23 mouse cellular contexts compared by ENCODE assay signal in the genomic region with DNA sequence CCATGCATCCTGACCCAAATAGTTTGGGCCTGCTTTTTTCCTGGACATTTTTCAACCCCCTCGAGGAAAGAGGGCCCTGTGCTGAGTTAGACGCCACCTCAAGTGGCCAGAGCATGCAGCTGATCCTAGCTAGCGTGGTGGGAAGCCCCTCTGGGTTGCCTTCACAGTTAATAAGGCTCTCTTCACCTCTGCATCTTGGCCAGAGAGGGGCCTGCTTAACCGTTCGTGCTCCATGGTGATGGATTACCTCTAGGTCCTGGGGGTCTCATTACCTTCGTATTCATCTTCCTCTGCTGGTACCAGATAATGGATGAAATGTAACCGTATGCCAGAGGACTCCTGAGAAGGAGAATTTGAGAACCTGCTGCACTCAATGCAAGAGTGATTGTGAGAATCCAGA.
DNase-seq lines count a peak whose midpoint lies in the region; ATAC-seq and TF ChIP-seq lines count a peak whose summit lies in the region.
"Had no signal": no experiment of that assay in that cellular context is flagged by ENCODE, and none has a peak within 500 bp of the region (broad histone marks: within the 10 kb centered on the region; RNA-seq: fewer than 3 reads in every experiment).

No protein-coding gene starts in this region.

- H3K27me3 ChIP-seq in embryonic facial prominence, embryonic 13.5 days, result no peaks in the 10 kb centered on the region
- H3K27me3 ChIP-seq in embryonic facial prominence, embryonic 10.5 days (replicated peaks; ENCODE audit: low read depth, poor library complexity, severe bottlenecking), result no peaks in the 10 kb centered on the region
- no peaks in the 10 kb centered on the region for H3K27me3 ChIP-seq in hindbrain, embryonic 16.5 days (replicated peaks; ENCODE audit: control insufficient read depth, insufficient read depth, low read length)
- no peaks in the 10 kb centered on the region for H3K27me3 ChIP-seq in hindbrain, postnatal 0 days (ENCODE audit: insufficient read depth, low read length)
- no peaks in the 10 kb centered on the region for H3K27me3 ChIP-seq in kidney, postnatal 0 days (ENCODE audit: insufficient read depth, low read length)
- H3K27me3 ChIP-seq: embryonic facial prominence, embryonic 12.5 days; forebrain, embryonic 13.5 days; hindbrain, embryonic 15.5 days had no signal

- no peak overlapping the region for H3K9ac ChIP-seq in embryonic facial prominence, embryonic 13.5 days
- H3K9ac ChIP-seq in hindbrain, embryonic 16.5 days (ENCODE audit: low read depth, low read length), result no peak overlapping the region
- no peak overlapping the region for H3K9ac ChIP-seq in hindbrain, postnatal 0 days (replicated peaks; ENCODE audit: low read length)
- no peak overlapping the region for H3K9ac ChIP-seq in kidney, postnatal 0 days (ENCODE audit: low read depth, low read length)
- H3K9ac ChIP-seq: embryonic facial prominence, embryonic 12.5 days; forebrain, embryonic 13.5 days; hindbrain, embryonic 15.5 days had no signal

- H3K27ac ChIP-seq in embryonic facial prominence, embryonic 13.5 days, result peak overlapping the region; percentile 22; the same call in 1 of the 2 replicates
- no peak overlapping the region for H3K27ac ChIP-seq in embryonic facial prominence, embryonic 10.5 days (replicated peaks)
- peak overlapping the region; percentile 17; the same call in 1 of the 2 replicates for H3K27ac ChIP-seq in hindbrain, embryonic 16.5 days (ENCODE audit: low read depth, low read length)
- H3K27ac ChIP-seq in hindbrain, postnatal 0 days, result no peak overlapping the region
- no peak overlapping the region for H3K27ac ChIP-seq in kidney, postnatal 0 days
- H3K27ac ChIP-seq in embryonic fibroblast, embryonic 13.5 days (ENCODE audit: insufficient read depth, low read length), result 0 out of 2 replicates have a peak overlapping the region, but pooled peaks have one; percentile 15
- H3K27ac ChIP-seq: embryonic facial prominence, embryonic 12.5 days; forebrain, embryonic 10.5 days; forebrain, embryonic 13.5 days; hindbrain, embryonic 10.5 days had no signal

- WGBS in embryonic facial prominence, embryonic 13.5 days, result 66% methylated on average over 7 of the region's 7 CpGs
- 81% methylated on average over 7 of the region's 7 CpGs for WGBS in embryonic facial prominence, embryonic 10.5 days
- 59% methylated on average over 7 of the region's 7 CpGs for WGBS in hindbrain, embryonic 16.5 days
- 63% methylated on average over 7 of the region's 7 CpGs for WGBS in hindbrain, postnatal 0 days
- 31% methylated on average over 7 of the region's 7 CpGs for WGBS in kidney, postnatal 0 days

- H3K4me2 ChIP-seq in embryonic facial prominence, embryonic 13.5 days, result no peak overlapping the region
- H3K4me2 ChIP-seq in hindbrain, embryonic 16.5 days (ENCODE audit: low read length), result no peak overlapping the region
- no peak overlapping the region for H3K4me2 ChIP-seq in hindbrain, postnatal 0 days (ENCODE audit: low read depth, low read length)
- no peak overlapping the region for H3K4me2 ChIP-seq in kidney, postnatal 0 days (ENCODE audit: low read length)
- H3K4me2 ChIP-seq: embryonic facial prominence, embryonic 12.5 days; forebrain, embryonic 13.5 days; heart, embryonic 11.5 days; hindbrain, embryonic 15.5 days had no signal

- peaks cover 53% of the 10 kb centered on the region for H3K4me1 ChIP-seq in embryonic facial prominence, embryonic 13.5 days
- peaks cover 24% of the 10 kb centered on the region; the same call in 1 of the 2 replicates for H3K4me1 ChIP-seq in embryonic facial prominence, embryonic 10.5 days
- peaks cover 17% of the 10 kb centered on the region for H3K4me1 ChIP-seq in hindbrain, embryonic 16.5 days (ENCODE audit: control insufficient read depth, insufficient read depth, low read depth, low read length)
- 0 out of 2 replicates have a peak, but pooled peaks cover 4% of the 10 kb centered on the region for H3K4me1 ChIP-seq in hindbrain, postnatal 0 days (ENCODE audit: insufficient read depth, low read length)
- 0 out of 2 replicates have a peak, but pooled peaks cover 2% of the 10 kb centered on the region for H3K4me1 ChIP-seq in kidney, postnatal 0 days (replicated peaks; ENCODE audit: insufficient read depth, low read length)
- H3K4me1 ChIP-seq in embryonic fibroblast, embryonic 13.5 days (ENCODE audit: control insufficient read depth, insufficient read depth, low read length), result peaks cover 5% of the 10 kb centered on the region; the same call in 1 of the 2 replicates
- H3K4me1 ChIP-seq: forebrain, embryonic 10.5 days had no signal

- no peak for DNase-seq in embryonic facial prominence, embryonic 10.5 days (ENCODE audit: low spot score)
- no peak for DNase-seq in hindbrain, postnatal 0 days (ENCODE audit: low spot score)
- DNase-seq in kidney, postnatal 0 days (ENCODE audit: low spot score), result peak; percentile 27
- DNase-seq in kidney, postnatal 14 days, result no peak
- no peak for DNase-seq in thymus, postnatal 36 days
- DNase-seq: cerebellum, adult 18-20 months; cerebellum, adult 9-10 months; cerebellum, postnatal 14 days; gastrocnemius, postnatal 10 days; gastrocnemius, postnatal 36 days; heart, postnatal 36 days had no signal

- no peak overlapping the region for H3K4me3 ChIP-seq in embryonic facial prominence, embryonic 13.5 days
- no peak overlapping the region for H3K4me3 ChIP-seq in embryonic facial prominence, embryonic 10.5 days
- no peak overlapping the region for H3K4me3 ChIP-seq in hindbrain, embryonic 16.5 days (ENCODE audit: low read length)
- H3K4me3 ChIP-seq in hindbrain, postnatal 0 days (ENCODE audit: low read length), result no peak overlapping the region
- no peak overlapping the region for H3K4me3 ChIP-seq in kidney, postnatal 0 days (replicated peaks; ENCODE audit: low read depth, low read length)
- H3K4me3 ChIP-seq in embryonic fibroblast, embryonic 13.5 days (ENCODE audit: insufficient read depth, low read length), result no peak overlapping the region
- H3K4me3 ChIP-seq: embryonic facial prominence, embryonic 12.5 days; forebrain, embryonic 10.5 days; forebrain, embryonic 13.5 days; hindbrain, embryonic 10.5 days; hindbrain, embryonic 15.5 days had no signal

- TF ChIP-seq POLR2A in embryonic fibroblast, embryonic 13.5 days (IDR thresholded peaks at IDR 0.05; ENCODE audit: low read depth, low read length), result no peak

- peaks cover 13% of the 10 kb centered on the region for H3K36me3 ChIP-seq in embryonic facial prominence, embryonic 13.5 days
- H3K36me3 ChIP-seq in embryonic facial prominence, embryonic 10.5 days (replicated peaks), result peaks cover 23% of the 10 kb centered on the region
- no peaks in the 10 kb centered on the region for H3K36me3 ChIP-seq in hindbrain, embryonic 16.5 days (ENCODE audit: control insufficient read depth, insufficient read depth, low read length)
- H3K36me3 ChIP-seq in hindbrain, postnatal 0 days (ENCODE audit: insufficient read depth, low read length), result no peaks in the 10 kb centered on the region
- H3K36me3 ChIP-seq in kidney, postnatal 0 days (ENCODE audit: insufficient read depth, low read length), result peaks cover 4% of the 10 kb centered on the region; the same call in 1 of the 2 replicates
- H3K36me3 ChIP-seq: embryonic facial prominence, embryonic 12.5 days; hindbrain, embryonic 15.5 days had no signal

- no peak for ATAC-seq in embryonic facial prominence, embryonic 13.5 days (ENCODE audit: insufficient number of reproducible peaks, insufficient read depth, low FRiP score, low TSS enrichment, low read depth)
- 0 out of 2 replicates have a peak, but pooled peaks have one; percentile 31 for ATAC-seq in hindbrain, embryonic 16.5 days
- no peak for ATAC-seq in hindbrain, postnatal 0 days
- ATAC-seq in kidney, postnatal 0 days (replicated peaks; ENCODE audit: low FRiP score, low read depth), result no peak
- ATAC-seq: activated CD4-positive, CD25-positive, alpha-beta regulatory T cell, adult 4 months; forebrain, embryonic 13.5 days; forebrain, embryonic 16.5 days; inflammation-experienced regulatory T-cells, adult 6 months had no signal

- TF ChIP-seq CTCF in hindbrain, postnatal 0 days (IDR thresholded peaks at IDR 0.05; ENCODE audit: low read depth), result no peak
- TF ChIP-seq CTCF in kidney, postnatal 0 days (IDR thresholded peaks at IDR 0.05; ENCODE audit: low read depth), result no peak
- TF ChIP-seq CTCF in embryonic fibroblast, embryonic 13.5 days (IDR thresholded peaks at IDR 0.05; ENCODE audit: borderline replicate concordance, insufficient read depth, low read length), result no peak

- no peaks in the 10 kb centered on the region for H3K9me3 ChIP-seq in embryonic facial prominence, embryonic 13.5 days
- H3K9me3 ChIP-seq in embryonic facial prominence, embryonic 10.5 days, result no peaks in the 10 kb centered on the region
- H3K9me3 ChIP-seq in hindbrain, embryonic 16.5 days (ENCODE audit: control insufficient read depth, low read length), result no peaks in the 10 kb centered on the region
- no peaks in the 10 kb centered on the region for H3K9me3 ChIP-seq in hindbrain, postnatal 0 days (ENCODE audit: low read length)
- no peaks in the 10 kb centered on the region for H3K9me3 ChIP-seq in kidney, postnatal 0 days (replicated peaks; ENCODE audit: low read length)
- H3K9me3 ChIP-seq: embryonic facial prominence, embryonic 12.5 days; forebrain, embryonic 10.5 days; forebrain, embryonic 13.5 days; hindbrain, embryonic 10.5 days; hindbrain, embryonic 15.5 days had no signal

Comparison
In these comparisons a context has a peak if more than half of its experiments do, and no peak if none do; other contexts are left out.
1. H3K27ac ChIP-seq: peak in embryonic facial prominence, embryonic 13.5 days (single experiment), hindbrain, embryonic 16.5 days (single experiment) and embryonic fibroblast, embryonic 13.5 days (single experiment); none in embryonic facial prominence, embryonic 10.5 days (single experiment), hindbrain, postnatal 0 days (single experiment) and kidney, postnatal 0 days (single experiment).